Mouse (Mus musculus): ENCODE measurements around the gene Psip1.
"Not testable (repeated sequence)": the region's sequence is repeated elsewhere in the genome, so short reads cannot be mapped to it uniquely, and the experiment has no call there.

Gene Psip1

GRCm38 (mm10) chr4:83501037-83501430, 14.8 kb upstream of the Psip1 start:
- DNase-seq (ENCODE audit: low read depth): no peak

GRCm38 (mm10) chr4:83500154-83501036, 14.1 kb upstream of the Psip1 start:
- DNase-seq (ENCODE audit: low read depth): no peak

GRCm38 (mm10) chr4:83497013-83497412, 10.8 kb upstream of the Psip1 start:
- not testable (repeated sequence) for DNase-seq (ENCODE audit: low read depth)

- no peak for DNase-seq (ENCODE audit: low read depth)
These were observed 6.9 kb upstream of the Psip1 start for GRCm38 (mm10) chr4:83493112-83493511.

- DNase-seq (ENCODE audit: low read depth): no peak
These were observed 2.9 kb upstream of the Psip1 start for GRCm38 (mm10) chr4:83489121-83489520.

- peak; percentile 85 for DNase-seq (ENCODE audit: low read depth)
These were observed 533 bp downstream of the Psip1 start for GRCm38 (mm10) chr4:83485735-83486116.

GRCm38 (mm10) chr4:83485250-83485649, 1.0 kb downstream of the Psip1 start:
- DNase-seq (ENCODE audit: low read depth): no peak

GRCm38 (mm10) chr4:83468208-83468607, 18.1 kb downstream of the Psip1 start:
- no peak for DNase-seq (ENCODE audit: low read depth)

GRCm38 (mm10) chr4:83467615-83468014, 18.6 kb downstream of the Psip1 start:
- DNase-seq (ENCODE audit: low read depth): no peak

GRCm38 (mm10) chr4:83464827-83465226, 21.4 kb downstream of the Psip1 start:
- no peak for DNase-seq (ENCODE audit: low read depth)

- DNase-seq (ENCODE audit: low read depth): no peak
These were observed 26.2 kb downstream of the Psip1 start for GRCm38 (mm10) chr4:83460106-83460505.

- DNase-seq (ENCODE audit: low read depth): no peak
These were observed 35.5 kb downstream of the Psip1 start for GRCm38 (mm10) chr4:83450785-83451184.

- no peak for DNase-seq (ENCODE audit: low read depth)
These were observed 45.2 kb downstream of the Psip1 start for GRCm38 (mm10) chr4:83441050-83441449.

- peak; percentile 28 for DNase-seq (ENCODE audit: low read depth)
These were observed 47.2 kb downstream of the Psip1 start for GRCm38 (mm10) chr4:83439045-83439444.

- no peak for DNase-seq (ENCODE audit: low read depth)
These were observed 48.1 kb downstream of the Psip1 start for GRCm38 (mm10) chr4:83438116-83438515.

- DNase-seq (ENCODE audit: low read depth): no peak
These were observed 49.9 kb downstream of the Psip1 start for GRCm38 (mm10) chr4:83436375-83436774.

- no peak for DNase-seq (ENCODE audit: low read depth)
These were observed 53.4 kb downstream of the Psip1 start for GRCm38 (mm10) chr4:83432901-83433300.

GRCm38 (mm10) chr4:83431950-83432349, 54.3 kb downstream of the Psip1 start:
- no peak for DNase-seq (ENCODE audit: low read depth)

GRCm38 (mm10) chr4:83428845-83429244, 57.4 kb downstream of the Psip1 start:
- DNase-seq (ENCODE audit: low read depth): peak; percentile 17

GRCm38 (mm10) chr4:83427696-83428095, 58.6 kb downstream of the Psip1 start:
- DNase-seq (ENCODE audit: low read depth): no peak

- no peak for DNase-seq (ENCODE audit: low read depth)
These were observed 59.1 kb downstream of the Psip1 start for GRCm38 (mm10) chr4:83427141-83427540.

- no peak for DNase-seq (ENCODE audit: low read depth)
These were observed 61.1 kb downstream of the Psip1 start for GRCm38 (mm10) chr4:83425119-83425518.

- DNase-seq (ENCODE audit: low read depth): no peak
These were observed 62.6 kb downstream of the Psip1 start for GRCm38 (mm10) chr4:83423641-83424040.

- peak; percentile 8 for DNase-seq (ENCODE audit: low read depth)
These were observed 67.5 kb downstream of the Psip1 start for GRCm38 (mm10) chr4:83418781-83419180.
